Mouse (Mus musculus): ENCODE data around the gene Arhgef19.

Arhgef19 gene

GRCm38 (mm10) chr4:141239388-141240125 lies at the start of gene Arhgef19:
Gene Arhgef19 (plus strand): TSS chr4:141239499.
- DNase-seq (ENCODE audit: low spot score) = peak; percentile 14

GRCm38 (mm10) chr4:141191294-141191693 lies 48.0 kb upstream of the Arhgef19 start:
- DNase-seq (ENCODE audit: low spot score) = no peak

GRCm38 (mm10) chr4:141194553-141194952 lies 44.7 kb upstream of the Arhgef19 start:
- no peak for DNase-seq (ENCODE audit: low spot score)

GRCm38 (mm10) chr4:141196981-141197685 lies 42.2 kb upstream of the Arhgef19 start:
- DNase-seq (ENCODE audit: low spot score) = no peak

- no peak for DNase-seq (ENCODE audit: low spot score)
Observed at GRCm38 (mm10) chr4:141197686-141198035, 41.6 kb upstream of the Arhgef19 start.

GRCm38 (mm10) chr4:141200906-141201305 lies 38.4 kb upstream of the Arhgef19 start:
- no peak for DNase-seq (ENCODE audit: low spot score)

GRCm38 (mm10) chr4:141202192-141202591 lies 37.1 kb upstream of the Arhgef19 start:
- DNase-seq (ENCODE audit: low spot score) = no peak

GRCm38 (mm10) chr4:141204580-141205061 lies 34.7 kb upstream of the Arhgef19 start:
- DNase-seq (ENCODE audit: low spot score) = no peak

GRCm38 (mm10) chr4:141207081-141207480 lies 32.2 kb upstream of the Arhgef19 start:
- DNase-seq (ENCODE audit: low spot score) = no peak

- DNase-seq (ENCODE audit: low spot score) = no peak
Observed at GRCm38 (mm10) chr4:141210524-141211219, 28.6 kb upstream of the Arhgef19 start.

- no peak for DNase-seq (ENCODE audit: low spot score)
Observed at GRCm38 (mm10) chr4:141211646-141212045, 27.7 kb upstream of the Arhgef19 start.

- DNase-seq (ENCODE audit: low spot score) = no peak
Observed at GRCm38 (mm10) chr4:141212892-141213291, 26.4 kb upstream of the Arhgef19 start.

GRCm38 (mm10) chr4:141213342-141213741 lies 26.0 kb upstream of the Arhgef19 start:
- DNase-seq (ENCODE audit: low spot score) = no peak

GRCm38 (mm10) chr4:141213770-141214336 lies 25.4 kb upstream of the Arhgef19 start, which contains the start of gene Rsg1:
Gene Rsg1 (plus strand): TSS chr4:141213956.
- DNase-seq (ENCODE audit: low spot score) = peak; percentile 84

- DNase-seq (ENCODE audit: low spot score) = peak; percentile 45
Observed at GRCm38 (mm10) chr4:141214337-141214851, 24.9 kb upstream of the Arhgef19 start.

- DNase-seq (ENCODE audit: low spot score) = no peak
Observed at GRCm38 (mm10) chr4:141219583-141220213, 19.6 kb upstream of the Arhgef19 start.

GRCm38 (mm10) chr4:141221848-141222247 lies 17.5 kb upstream of the Arhgef19 start:
- DNase-seq (ENCODE audit: low spot score) = no peak

- DNase-seq (ENCODE audit: low spot score) = no peak
Observed at GRCm38 (mm10) chr4:141222752-141223151, 16.5 kb upstream of the Arhgef19 start.

- DNase-seq (ENCODE audit: low spot score) = no peak
Observed at GRCm38 (mm10) chr4:141228687-141229086, 10.6 kb upstream of the Arhgef19 start.

- DNase-seq (ENCODE audit: low spot score) = no peak
Observed at GRCm38 (mm10) chr4:141233196-141233595, 6.1 kb upstream of the Arhgef19 start.

- no peak for DNase-seq (ENCODE audit: low spot score)
Observed at GRCm38 (mm10) chr4:141235537-141236111, 3.7 kb upstream of the Arhgef19 start.

Measured in spleen, adult 12 weeks (tissue).